Mouse (Mus musculus) hindbrain, embryonic 13.5 days (tissue): ENCODE data around the gene Ppp1r13b. TPM values are rescaled to one million over a fixed set of nuclear protein-coding genes. Genes with fewer than 3 reads are reported as not detected.

Source experiments
- ATAC-seq: fragments of 200-750 bp; cut with Nextera tagmentation; 2 replicates; pipeline ENCODE4 v1.8.0; 2017; ENCODE audit warnings: moderate TSS enrichment; ENCODE audit not compliant: low FRiP score
- H3K27ac ChIP-seq: fragments of 300-500 bp; sonication (generic); 2 replicates; pipeline ENCODE4 v1.5.1; 2015; ENCODE audit warnings: inconsistent platforms, mild to moderate bottlenecking, moderate library complexity
- H3K27me3 ChIP-seq: fragments of 300-500 bp; sonication (generic); 2 replicates; pipeline ENCODE4 v1.6.1; 2015; ENCODE audit warnings: mild to moderate bottlenecking, inconsistent platforms
- H3K36me3 ChIP-seq: fragments of 300-500 bp; sonication (generic); 2 replicates; pipeline ENCODE4 v1.6.1; 2015; ENCODE audit warnings: mild to moderate bottlenecking, inconsistent platforms
- H3K4me1 ChIP-seq: fragments of 300-500 bp; sonication (generic); replicated peaks from 2 replicates; pipeline ENCODE4 v1.6.1; 2015; ENCODE audit warnings: inconsistent platforms
- H3K4me2 ChIP-seq: fragments of 300-500 bp; sonication (generic); 2 replicates; pipeline ENCODE4 v1.6.1; 2015; ENCODE audit warnings: inconsistent platforms, mild to moderate bottlenecking, moderate library complexity
- H3K4me3 ChIP-seq: fragments of 300-500 bp; sonication (generic); 2 replicates; pipeline ENCODE4 v1.5.1; 2015; ENCODE audit warnings: mild to moderate bottlenecking, inconsistent platforms
- H3K9ac ChIP-seq: fragments of 300-500 bp; sonication (generic); 2 replicates; pipeline ENCODE4 v1.6.1; 2015; ENCODE audit warnings: mild to moderate bottlenecking, inconsistent platforms
- H3K9me3 ChIP-seq: fragments of 300-500 bp; sonication (generic); 2 replicates; pipeline ENCODE4 v1.6.1; 2016; ENCODE audit warnings: inconsistent platforms
- WGBS: fragments of 180-500 bp; shearing (Covaris S2); methylation state at CpG from one replicate; pipeline ENCODE4 v1.1.7; 2015; 5-methylcytosine and 5-hydroxymethylcytosine counted together
- polyA plus RNA-seq: library from polyadenylated mRNA; unstranded; fragments of >200 nt; fragmentation: Nextera tagmentation; extraction: Ambion mirVana; gene quantifications from 2 replicates; pipeline ENCODE4 v1.2.1, GENCODE M21; 2015

Ppp1r13b gene
- polyA plus RNA-seq, 1 experiment from 2014 or later, result 25.5 TPM

- Histone ChIP-seq H3K9me3 (no peaks in the 10 kb centered on the region), H3K27ac (no peak overlapping the region; the same call in 1 of the 2 replicates), H3K36me3 (no peaks in the 10 kb centered on the region), H3K9ac (no peak overlapping the region), H3K4me1 (peaks cover 29% of the 10 kb centered on the region), H3K4me3 (no peak overlapping the region), H3K4me2 (no peak overlapping the region), H3K27me3 (no peaks in the 10 kb centered on the region)
- 62% methylated on average over 7 of the region's 7 CpGs for WGBS
- ATAC-seq, result no peak
Measured at GRCm38 (mm10) chr12:111896908-111897661, 10.8 kb downstream of the Ppp1r13b start.

DNA sequence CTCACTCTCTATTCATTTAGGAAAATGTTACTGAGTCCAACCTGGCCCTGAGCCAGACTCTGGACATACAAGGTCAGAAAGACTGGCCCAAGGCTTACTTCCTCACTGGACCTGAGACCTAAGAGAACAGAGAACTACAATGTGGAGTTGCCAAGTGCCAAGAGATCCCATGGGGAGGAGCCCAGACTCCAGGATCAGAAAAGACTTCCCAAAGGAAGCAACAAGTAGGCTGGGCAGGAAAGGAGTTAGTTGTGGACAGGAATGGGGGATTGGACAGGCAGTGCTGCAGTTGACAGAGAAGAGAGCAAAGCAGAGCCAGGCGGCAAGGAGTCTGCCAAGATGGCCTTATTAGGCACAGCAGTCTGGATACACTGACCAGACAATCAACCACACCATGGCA is 13.8 kb downstream of the Ppp1r13b start:
- Histone ChIP-seq H3K9ac (no peak overlapping the region), H3K4me3 (no peak overlapping the region), H3K9me3 (no peaks in the 10 kb centered on the region), H3K36me3 (no peaks in the 10 kb centered on the region), H3K4me2 (no peak overlapping the region), H3K4me1 (peaks cover 19% of the 10 kb centered on the region), H3K27ac (no peak overlapping the region), H3K27me3 (no peaks in the 10 kb centered on the region)
- WGBS, result 56% methylated on average over 1 of the region's 1 CpGs
- no peak for ATAC-seq

GRCm38 (mm10) chr12:111892981-111893380 is 14.9 kb downstream of the Ppp1r13b start:
- no peak overlapping the region for H3K27ac ChIP-seq
- H3K4me2 ChIP-seq, result no peak overlapping the region
- no peaks in the 10 kb centered on the region for H3K9me3 ChIP-seq
- WGBS, result 96% methylated on average over 1 of the region's 1 CpGs
- no peak for ATAC-seq
- no peaks in the 10 kb centered on the region for H3K36me3 ChIP-seq
- no peaks in the 10 kb centered on the region for H3K27me3 ChIP-seq
- peaks cover 19% of the 10 kb centered on the region for H3K4me1 ChIP-seq
- no peak overlapping the region for H3K9ac ChIP-seq
- no peak overlapping the region for H3K4me3 ChIP-seq

GRCm38 (mm10) chr12:111891800-111892199 is 16.1 kb downstream of the Ppp1r13b start:
- Histone ChIP-seq H3K9me3 (no peaks in the 10 kb centered on the region), H3K9ac (no peak overlapping the region), H3K4me3 (no peak overlapping the region), H3K27ac (no peak overlapping the region), H3K4me1 (peaks cover 17% of the 10 kb centered on the region), H3K36me3 (no peaks in the 10 kb centered on the region), H3K4me2 (no peak overlapping the region), H3K27me3 (no peaks in the 10 kb centered on the region)
- ATAC-seq, result no peak
- whole genome bisulfite sequencing, result 87% methylated on average over 4 of the region's 4 CpGs

DNA sequence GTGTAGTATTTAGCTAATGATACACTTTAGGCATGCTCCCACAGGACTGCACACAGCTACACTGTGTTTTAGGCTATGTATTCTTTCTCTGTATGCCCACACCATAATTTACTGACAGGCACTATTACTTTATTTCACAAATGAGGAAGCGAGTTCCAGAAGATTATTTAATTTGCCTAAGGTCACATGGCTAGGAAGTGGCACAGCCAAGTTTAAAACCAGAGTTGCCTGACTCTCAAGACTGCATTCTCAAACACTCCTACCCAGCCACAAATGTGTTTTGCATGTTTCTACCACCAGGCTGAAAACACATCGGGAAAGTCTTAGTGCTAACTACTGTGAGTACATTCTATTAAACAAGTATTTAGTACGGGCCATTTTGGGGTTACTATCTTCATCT is 18.7 kb downstream of the Ppp1r13b start:
- H3K9ac ChIP-seq, result no peak overlapping the region
- no peak overlapping the region for H3K4me2 ChIP-seq
- peaks cover 9% of the 10 kb centered on the region for H3K4me1 ChIP-seq
- H3K27me3 ChIP-seq, result no peaks in the 10 kb centered on the region
- no peak overlapping the region for H3K4me3 ChIP-seq
- 88% methylated on average over 3 of the region's 3 CpGs for WGBS
- ATAC-seq, result no peak
- no peak overlapping the region for H3K27ac ChIP-seq
- H3K9me3 ChIP-seq, result no peaks in the 10 kb centered on the region
- H3K36me3 ChIP-seq, result no peaks in the 10 kb centered on the region

DNA sequence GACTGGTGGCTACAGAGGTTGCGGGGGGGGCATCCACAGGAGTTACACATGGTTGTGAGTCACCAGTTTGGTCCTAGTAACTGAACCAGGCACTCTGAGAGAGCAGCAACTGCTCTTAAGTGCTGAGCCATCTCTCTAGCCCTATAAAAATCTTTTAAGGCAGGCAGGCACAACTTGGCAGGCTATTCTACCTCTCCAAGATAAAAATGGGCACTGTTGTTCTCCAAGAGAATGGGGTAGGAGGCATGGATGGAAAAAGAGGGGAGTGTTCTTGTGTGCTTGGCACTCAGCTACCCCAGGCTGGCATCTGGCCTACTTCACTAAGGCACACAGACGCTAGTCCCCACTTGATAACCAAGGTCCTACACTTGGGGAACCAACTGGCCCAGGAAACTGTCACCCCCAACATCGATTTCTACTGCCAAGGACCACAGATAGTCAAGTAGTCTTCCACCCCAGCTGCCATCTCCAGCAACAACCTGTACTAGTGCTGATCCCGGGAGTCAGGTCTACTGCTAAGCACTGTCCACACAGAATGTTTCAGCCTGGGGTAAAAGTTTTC is 19.5 kb downstream of the Ppp1r13b start:
- 88% methylated on average over 4 of the region's 4 CpGs for WGBS
- no peaks in the 10 kb centered on the region for H3K27me3 ChIP-seq
- no peaks in the 10 kb centered on the region for H3K36me3 ChIP-seq
- no peaks in the 10 kb centered on the region for H3K9me3 ChIP-seq
- H3K27ac ChIP-seq, result no peak overlapping the region
- H3K4me3 ChIP-seq, result no peak overlapping the region
- H3K9ac ChIP-seq, result no peak overlapping the region
- H3K4me1 ChIP-seq, result peaks cover 6% of the 10 kb centered on the region
- H3K4me2 ChIP-seq, result no peak overlapping the region
- ATAC-seq, result no peak

GRCm38 (mm10) chr12:111887005-111887404 is 20.9 kb downstream of the Ppp1r13b start:
- no peak overlapping the region for H3K4me3 ChIP-seq
- no peaks in the 10 kb centered on the region for H3K9me3 ChIP-seq
- no peak overlapping the region for H3K4me2 ChIP-seq
- H3K27me3 ChIP-seq, result no peaks in the 10 kb centered on the region
- no peak overlapping the region for H3K27ac ChIP-seq
- H3K36me3 ChIP-seq, result no peaks in the 10 kb centered on the region
- WGBS, result 95% methylated on average over 1 of the region's 1 CpGs
- no peak for ATAC-seq
- H3K9ac ChIP-seq, result no peak overlapping the region
- no peaks in the 10 kb centered on the region for H3K4me1 ChIP-seq

GRCm38 (mm10) chr12:111882852-111883251 is 25.1 kb downstream of the Ppp1r13b start:
- no peak for ATAC-seq
- Histone ChIP-seq H3K36me3 (no peaks in the 10 kb centered on the region), H3K4me3 (no peak overlapping the region), H3K9me3 (no peaks in the 10 kb centered on the region), H3K9ac (no peak overlapping the region), H3K27me3 (no peaks in the 10 kb centered on the region), H3K4me2 (no peak overlapping the region), H3K4me1 (no peaks in the 10 kb centered on the region), H3K27ac (no peak overlapping the region)
- 73% methylated on average over 4 of the region's 4 CpGs for whole genome bisulfite sequencing

- no peaks in the 10 kb centered on the region for H3K27me3 ChIP-seq
- no peak for ATAC-seq
- H3K9me3 ChIP-seq, result no peaks in the 10 kb centered on the region
- no peaks in the 10 kb centered on the region for H3K4me1 ChIP-seq
- 79% methylated on average over 3 of the region's 3 CpGs for WGBS
- H3K36me3 ChIP-seq, result no peaks in the 10 kb centered on the region
- no peak overlapping the region for H3K4me2 ChIP-seq
- no peak overlapping the region for H3K9ac ChIP-seq
- H3K4me3 ChIP-seq, result no peak overlapping the region
- H3K27ac ChIP-seq, result no peak overlapping the region
Measured at GRCm38 (mm10) chr12:111882022-111882421, 25.9 kb downstream of the Ppp1r13b start.

- Histone ChIP-seq H3K9ac (no peak overlapping the region), H3K36me3 (no peaks in the 10 kb centered on the region), H3K4me2 (no peak overlapping the region), H3K9me3 (no peaks in the 10 kb centered on the region), H3K27me3 (no peaks in the 10 kb centered on the region), H3K27ac (no peak overlapping the region), H3K4me3 (no peak overlapping the region), H3K4me1 (no peaks in the 10 kb centered on the region)
- 16% methylated on average over 3 of the region's 3 CpGs for WGBS
- ATAC-seq, result peak; percentile 43; the same call in 1 of the 2 replicates
Measured at GRCm38 (mm10) chr12:111878213-111878612, 29.7 kb downstream of the Ppp1r13b start.

GRCm38 (mm10) chr12:111875499-111875898 is 32.4 kb downstream of the Ppp1r13b start:
- Histone ChIP-seq H3K27me3 (no peaks in the 10 kb centered on the region), H3K27ac (no peak overlapping the region), H3K9ac (no peak overlapping the region), H3K4me3 (no peak overlapping the region), H3K4me1 (no peaks in the 10 kb centered on the region), H3K36me3 (peaks cover 10% of the 10 kb centered on the region; the same call in 1 of the 2 replicates), H3K9me3 (no peaks in the 10 kb centered on the region), H3K4me2 (no peak overlapping the region)
- WGBS, result 82% methylated on average over 3 of the region's 3 CpGs
- no peak for ATAC-seq

DNA sequence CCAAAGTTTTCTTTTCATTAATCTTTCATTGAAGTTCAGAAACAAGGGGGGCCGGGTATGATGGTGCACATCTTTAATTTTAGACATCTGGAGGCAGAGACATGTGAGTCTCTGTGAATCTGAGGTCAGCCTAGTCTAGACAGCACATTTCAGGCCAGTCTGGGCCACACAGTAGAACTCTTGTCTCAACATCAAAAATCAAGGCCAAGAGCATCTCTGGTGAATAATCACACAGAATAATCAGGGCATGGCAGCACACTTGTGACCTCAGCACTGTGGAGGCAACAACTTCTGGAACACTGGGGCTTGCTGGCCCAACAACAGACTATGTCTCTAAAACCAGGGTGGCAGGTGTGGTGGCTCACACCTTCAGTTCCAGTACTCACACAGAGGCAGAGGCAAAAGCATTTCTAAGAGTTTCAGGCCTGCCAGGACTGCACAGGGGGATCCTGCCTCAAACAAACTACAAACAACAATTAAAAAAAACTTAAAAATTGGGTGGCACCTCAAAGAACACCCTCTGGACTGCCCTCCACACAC is 33.2 kb downstream of the Ppp1r13b start:
- H3K9ac ChIP-seq, result no peak overlapping the region
- no peaks in the 10 kb centered on the region for H3K9me3 ChIP-seq
- no peak overlapping the region for H3K4me3 ChIP-seq
- no peaks in the 10 kb centered on the region for H3K4me1 ChIP-seq
- no peaks in the 10 kb centered on the region for H3K27me3 ChIP-seq
- H3K27ac ChIP-seq, result no peak overlapping the region
- H3K4me2 ChIP-seq, result no peak overlapping the region
- H3K36me3 ChIP-seq, result peaks cover 12% of the 10 kb centered on the region
- ATAC-seq, result no peak
- WGBS, result 71% methylated on average over 1 of the region's 1 CpGs

DNA sequence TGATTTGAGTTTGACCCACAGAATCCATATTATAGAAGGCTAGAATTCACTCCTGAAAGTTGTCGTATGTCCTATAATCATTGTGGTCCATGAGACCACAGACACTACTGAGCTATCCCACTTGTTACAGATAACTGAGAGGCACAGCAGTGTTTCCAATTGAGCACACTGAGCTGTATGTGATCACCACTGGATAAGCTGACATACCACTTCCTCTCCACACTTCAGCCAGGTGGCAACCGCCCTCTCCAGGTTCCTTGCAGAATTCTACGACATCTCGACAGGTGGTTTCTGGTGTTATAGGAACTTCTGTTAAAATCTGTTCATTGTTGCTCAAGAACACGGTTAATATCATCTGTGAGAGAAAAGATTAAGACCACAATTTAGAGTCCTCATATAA is 35.8 kb downstream of the Ppp1r13b start:
- Histone ChIP-seq H3K27me3 (no peaks in the 10 kb centered on the region), H3K36me3 (peaks cover 26% of the 10 kb centered on the region), H3K9me3 (no peaks in the 10 kb centered on the region), H3K9ac (no peak overlapping the region), H3K4me1 (no peaks in the 10 kb centered on the region), H3K4me2 (no peak overlapping the region), H3K4me3 (no peak overlapping the region), H3K27ac (no peak overlapping the region)
- 91% methylated on average over 5 of the region's 5 CpGs for WGBS
- no peak for ATAC-seq
